Mouse (Mus musculus) testis, adult 10 weeks (tissue): ENCODE results near the gene Oxct2a. TPM values are rescaled to one million over a fixed set of nuclear protein-coding genes. Genes with fewer than 3 reads are reported as not detected.

ENCODE experiments used
- polyA plus RNA-seq: library from polyadenylated mRNA; stranded (reverse); fragments of 350-450 nt; fragmentation: Illumina TruSeq; extraction: RNeasy Lipid Tissue Mini Kit (QIAGEN cat#74804); gene quantifications from one replicate; pipeline ENCODE4 v1.2.3, GENCODE M21; 2014; ENCODE audit warnings: low read depth, low replicate concordance

Oxct2a gene
- 4.8 TPM for polyA plus RNA-seq

GRCm38 (mm10) chr4:123323534-123323933 is at the start of gene Oxct2a:
Gene Oxct2a (minus strand): TSS chr4:123323634.

GRCm38 (mm10) chr4:123342642-123343470 is 19.4 kb upstream of the Oxct2a start, which contains the start of gene Bmp8a:
Gene Bmp8a (minus strand): TSS chr4:123343252.

Other genes with a start within 250 kb of the Oxct2a start
- gene Bmp8b, start 218.5 kb downstream of the Oxct2a start, polyA plus RNA-seq = 1.1 TPM
- 7.1 TPM for gene Oxct2b, start 207.4 kb downstream of the Oxct2a start, polyA plus RNA-seq
- 11.0 TPM for gene Ppie, start 183.7 kb downstream of the Oxct2a start, polyA plus RNA-seq
- 4.0 TPM for gene Hpcal4, start 140.4 kb downstream of the Oxct2a start, polyA plus RNA-seq
- not detected for gene Nt5c1a, start 122.1 kb downstream of the Oxct2a start, polyA plus RNA-seq
- 0.48 TPM for gene Heyl, start 90.1 kb downstream of the Oxct2a start, polyA plus RNA-seq
- 4.1 TPM for gene Pabpc4, start 61.3 kb downstream of the Oxct2a start, polyA plus RNA-seq
- gene Bmp8a, start 19.6 kb upstream of the Oxct2a start, polyA plus RNA-seq = 0.73 TPM